Mouse (Mus musculus) thymus, adult 2 months (tissue): ENCODE measurements around the gene Egflam. TPM values are rescaled to one million over a fixed set of nuclear protein-coding genes. Genes with fewer than 3 reads are reported as not detected.

Source experiments
- DNase-seq: peaks from one replicate; pipeline ENCODE4 v3.0.0; 2021
- H3K27ac ChIP-seq: fragments of 200-500 bp; 2 replicates; pipeline ENCODE4 v1.5.1; 2012; ENCODE audit warnings: low read length, control low read depth; ENCODE audit not compliant: control insufficient read depth, insufficient read depth
- H3K27me3 ChIP-seq: fragments of 200-500 bp; 2 replicates; pipeline ENCODE4 v1.6.1; 2012; ENCODE audit warnings: mild to moderate bottlenecking, low read length, moderate library complexity, mixed read lengths; ENCODE audit not compliant: control insufficient read depth, insufficient read depth
- H3K36me3 ChIP-seq: fragments of 200-500 bp; 2 replicates; pipeline ENCODE4 v1.6.1; 2012; ENCODE audit warnings: mild to moderate bottlenecking, low read length, moderate library complexity; ENCODE audit not compliant: control insufficient read depth, insufficient read depth
- H3K4me1 ChIP-seq: fragments of 200-500 bp; replicated peaks from 2 replicates; pipeline ENCODE4 v1.6.1; 2012; ENCODE audit warnings: low read length; ENCODE audit not compliant: control insufficient read depth, insufficient read depth
- H3K4me3 ChIP-seq: fragments of 200-500 bp; 2 replicates; pipeline ENCODE4 v1.5.1; 2012; ENCODE audit warnings: mild to moderate bottlenecking, low read length, control low read depth, moderate library complexity; ENCODE audit not compliant: control insufficient read depth, insufficient read depth
- CTCF ChIP-seq: fragments of 200-500 bp; IDR thresholded peaks from 2 replicates; pipeline ENCODE4 v1.5.1; 2012; ENCODE audit warnings: mild to moderate bottlenecking, control low read depth, low read length, moderate library complexity, borderline replicate concordance; ENCODE audit not compliant: control insufficient read depth, poor library complexity, insufficient read depth; ENCODE audit errors: extremely low read depth
- POLR2A ChIP-seq: fragments of 200-500 bp; IDR thresholded peaks from 2 replicates; pipeline ENCODE4 v1.6.1; 2012; ENCODE audit warnings: mild to moderate bottlenecking, low read length, control low read depth, moderate library complexity; ENCODE audit not compliant: control insufficient read depth, poor library complexity, insufficient read depth; ENCODE audit errors: extremely low read depth
- WGBS: fragments of 180-500 bp; shearing (Covaris S2); methylation state at CpG from one replicate; pipeline ENCODE4 v1.1.7; 2018; 5-methylcytosine and 5-hydroxymethylcytosine counted together
- polyA plus RNA-seq: library from polyadenylated mRNA; depleted of rRNA; stranded (reverse); fragments of >200 nt; gene quantifications from 2 replicates; pipeline ENCODE4 v1.2.3, GENCODE M21; 2012

Gene Egflam
- polyA plus RNA-seq, 1 experiment = 2.5 TPM

DNA sequence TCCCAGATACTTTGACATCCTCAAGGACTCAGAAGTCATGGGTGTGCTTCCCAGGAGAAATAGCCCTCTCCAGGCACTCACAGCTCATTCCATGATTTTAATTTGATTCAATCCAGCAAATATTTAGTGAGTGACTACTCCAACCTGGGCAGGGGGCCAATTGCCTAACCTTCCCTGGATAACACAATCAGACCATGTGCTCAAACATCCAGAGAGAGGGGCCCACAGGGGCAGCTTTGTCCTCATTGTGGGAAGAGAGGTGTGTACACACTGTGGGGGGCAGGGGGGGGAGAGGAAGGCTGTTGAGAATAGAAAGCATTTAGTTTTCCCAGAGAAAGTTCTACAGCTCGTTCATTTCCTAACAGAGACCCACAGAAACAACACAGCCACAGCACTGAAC lies 184.5 kb downstream of the Egflam start:
- H3K4me1 ChIP-seq = peaks cover 5% of the 10 kb centered on the region; the same call in 1 of the 2 replicates
- 15% methylated on average over 1 of the region's 1 CpGs for WGBS
- DNase-seq = no peak
- H3K27me3 ChIP-seq = no peaks in the 10 kb centered on the region
- no peaks in the 10 kb centered on the region for H3K36me3 ChIP-seq
- TF ChIP-seq CTCF (no peak), POLR2A (no peak)
- no peak overlapping the region for H3K27ac ChIP-seq
- H3K4me3 ChIP-seq = no peak overlapping the region

- H3K27me3 ChIP-seq = peaks cover 2% of the 10 kb centered on the region; the same call in 1 of the 2 replicates
- H3K4me3 ChIP-seq = no peak overlapping the region
- no peak for TF ChIP-seq CTCF
- no peak for TF ChIP-seq POLR2A
- no peaks in the 10 kb centered on the region for H3K36me3 ChIP-seq
- WGBS = 65% methylated on average over 9 of the region's 9 CpGs
- H3K27ac ChIP-seq = no peak overlapping the region
- no peaks in the 10 kb centered on the region for H3K4me1 ChIP-seq
- no peak for DNase-seq
These were observed 190.0 kb downstream of the Egflam start for GRCm38 (mm10) chr15:7208180-7208579.

- WGBS = 90% methylated on average over 7 of the region's 7 CpGs
- Histone ChIP-seq H3K36me3 (no peaks in the 10 kb centered on the region), H3K4me3 (no peak overlapping the region), H3K4me1 (no peaks in the 10 kb centered on the region), H3K27ac (no peak overlapping the region), H3K27me3 (peaks cover 2% of the 10 kb centered on the region; the same call in 1 of the 2 replicates)
- DNase-seq = no peak
- no peak for TF ChIP-seq CTCF
- no peak for TF ChIP-seq POLR2A
These were observed 190.9 kb downstream of the Egflam start for GRCm38 (mm10) chr15:7207292-7207691.

DNA sequence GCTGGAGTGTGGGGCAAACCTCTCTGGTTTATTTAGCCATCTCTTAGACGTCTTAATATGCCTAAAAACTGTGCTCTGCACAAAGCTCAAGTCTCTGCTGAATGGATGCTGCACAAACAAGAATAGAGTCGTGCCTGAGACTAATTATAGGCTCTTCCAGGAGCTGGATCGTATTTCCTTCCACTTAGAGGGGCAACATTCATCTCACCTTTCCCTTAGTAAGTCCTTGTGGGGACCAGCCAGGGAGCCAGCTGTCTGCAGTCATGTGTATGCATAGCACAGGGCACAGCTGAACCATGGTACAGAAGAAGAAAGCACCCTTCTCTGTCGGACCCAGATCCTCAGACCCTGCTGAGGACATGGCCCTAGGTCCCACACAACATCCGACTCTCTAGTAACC lies 192.1 kb downstream of the Egflam start:
- 62% methylated on average over 5 of the region's 5 CpGs for WGBS
- no peak for TF ChIP-seq POLR2A
- TF ChIP-seq CTCF = no peak
- Histone ChIP-seq H3K4me3 (no peak overlapping the region), H3K36me3 (no peaks in the 10 kb centered on the region), H3K27ac (no peak overlapping the region), H3K27me3 (peaks cover 2% of the 10 kb centered on the region; the same call in 1 of the 2 replicates), H3K4me1 (no peaks in the 10 kb centered on the region)
- no peak for DNase-seq

- H3K4me1 ChIP-seq = no peaks in the 10 kb centered on the region
- H3K4me3 ChIP-seq = no peak overlapping the region
- WGBS = 85% methylated on average over 13 of the region's 13 CpGs
- no peak for DNase-seq
- TF ChIP-seq CTCF = no peak
- TF ChIP-seq POLR2A = no peak
- no peak overlapping the region for H3K27ac ChIP-seq
- no peaks in the 10 kb centered on the region for H3K36me3 ChIP-seq
- peaks cover 2% of the 10 kb centered on the region; the same call in 1 of the 2 replicates for H3K27me3 ChIP-seq
These were observed 193.3 kb downstream of the Egflam start for GRCm38 (mm10) chr15:7204917-7205316.

GRCm38 (mm10) chr15:7203606-7204330 lies 194.4 kb downstream of the Egflam start:
- no peak overlapping the region for H3K27ac ChIP-seq
- no peak for DNase-seq
- no peak overlapping the region for H3K4me3 ChIP-seq
- TF ChIP-seq CTCF (no peak), POLR2A (no peak)
- peaks cover 2% of the 10 kb centered on the region; the same call in 1 of the 2 replicates for H3K27me3 ChIP-seq
- no peaks in the 10 kb centered on the region for H3K4me1 ChIP-seq
- WGBS = 59% methylated on average over 9 of the region's 9 CpGs
- H3K36me3 ChIP-seq = no peaks in the 10 kb centered on the region
